8 mouse cellular contexts compared by ENCODE assay signal in genomic region chr3:133600447-133601220, GRCm38 (mm10). TPM values are rescaled to one million over a fixed set of nuclear protein-coding genes. Genes with fewer than 3 reads are reported as not detected.
DNase-seq lines count a peak whose midpoint lies in the region; ATAC-seq and TF ChIP-seq lines count a peak whose summit lies in the region.

No protein-coding gene starts in this region.

- no peak overlapping the region for H3K4me3 ChIP-seq in CH12.LX (replicated peaks in 1 of 3; ENCODE audit: low read depth in 2 of 3, low read length in 2 of 3, poor library complexity in 1 of 3)
- H3K4me3 ChIP-seq in gastrocnemius, adult 2 months: peak overlapping the region; percentile 40
- no peak overlapping the region for H3K4me3 ChIP-seq in hindbrain, embryonic 13.5 days

- H3K4me1 ChIP-seq in CH12.LX (ENCODE audit: control insufficient read depth in 1 of 2, insufficient read depth in 2 of 2): peaks cover 7 to 16% of the 10 kb centered on the region in 2 experiments
- H3K4me1 ChIP-seq in hindbrain, embryonic 13.5 days (replicated peaks): peaks cover 8% of the 10 kb centered on the region

- H3K4me2 ChIP-seq in CH12.LX (ENCODE audit: insufficient read depth, low read depth, poor library complexity, severe bottlenecking): peak overlapping the region; percentile 37; the same call in 1 of the 2 replicates
- H3K4me2 ChIP-seq in hindbrain, embryonic 13.5 days: peak overlapping the region; percentile 25; the same call in 1 of the 2 replicates

- H3K36me3 ChIP-seq in CH12.LX (replicated peaks in 1 of 2; ENCODE audit: control insufficient read depth in 1 of 2, insufficient read depth in 1 of 2, low read length in 1 of 2): no peaks in the 10 kb centered on the region
- no peaks in the 10 kb centered on the region for H3K36me3 ChIP-seq in hindbrain, embryonic 13.5 days

- no peaks in the 10 kb centered on the region for H3K9me3 ChIP-seq in CH12.LX (replicated peaks; ENCODE audit: low read length)
- no peaks in the 10 kb centered on the region for H3K9me3 ChIP-seq in hindbrain, embryonic 13.5 days

- no peak for ATAC-seq in hindbrain, embryonic 13.5 days (ENCODE audit: low FRiP score)

- no peak for TF ChIP-seq RAD21 in CH12.LX (IDR thresholded peaks at IDR 0.05; ENCODE audit: low read depth, low read length)

- TF ChIP-seq CTCF in CH12.LX (conservative IDR thresholded peaks at IDR 0.05 in 1 of 2, IDR thresholded peaks at IDR 0.05 in 1 of 2; ENCODE audit: low read depth in 2 of 2, low read length in 2 of 2): no peak
- TF ChIP-seq CTCF in gastrocnemius, adult 2 months (IDR thresholded peaks at IDR 0.05): no peak

- dilution Hi-C loops in CH12.LX (cut with MboI; ENCODE audit: extremely low pct_ligation_motif_present, extremely low pct_unique_long_range_greater_than_20kb, low sequenced_read_pairs): no loop called here

- H3K79me2 ChIP-seq in CH12.LX (replicated peaks; ENCODE audit: control insufficient read depth, extremely low read depth, insufficient read depth, poor library complexity, severe bottlenecking): no peaks in the 10 kb centered on the region

- no peak for DNase-seq in CH12.LX (ENCODE audit: extremely low read depth)
- DNase-seq in embryo, embryonic 10 days (ENCODE audit: low spot score): peak; percentile 74
- DNase-seq in gastrocnemius, adult 2 months: peak; percentile 66
- DNase-seq in layer of hippocampus, postnatal 14 days (ENCODE audit: low spot score in 2 of 2): peak; percentile 52 to 67
- DNase-seq in lung, postnatal 4 days: peak; percentile 52 to 60
- DNase-seq in right cerebral cortex, postnatal 36 days (ENCODE audit: low spot score in 2 of 2): peak; percentile 60 to 81
- no peak for DNase-seq in thymus, postnatal 25 days

- peak overlapping the region; percentile 3; the same call in 1 of the 2 replicates for H3K9ac ChIP-seq in CH12.LX (ENCODE audit: insufficient read depth, low read depth)
- H3K9ac ChIP-seq in hindbrain, embryonic 13.5 days: no peak overlapping the region; the same call in 1 of the 2 replicates

- no peak overlapping the region for H3K27ac ChIP-seq in CH12.LX (ENCODE audit: insufficient read depth, low read depth)
- H3K27ac ChIP-seq in gastrocnemius, adult 2 months: peak overlapping the region; percentile 74
- H3K27ac ChIP-seq in hindbrain, embryonic 13.5 days: peak overlapping the region; percentile 64

- TF ChIP-seq POLR2A in CH12.LX (IDR thresholded peaks at IDR 0.05; ENCODE audit: low read depth, low read length): no peak

- 35% methylated on average over 11 of the region's 11 CpGs for WGBS in hindbrain, embryonic 13.5 days

- in situ Hi-C loops in CH12.LX (cut with MboI; ENCODE audit: low pct_ligation_motif_present, low pct_unique_long_range_greater_than_20kb, low sequenced_read_pairs): no loop called here

- peak; percentile 39 for TF ChIP-seq EP300 in CH12.LX (IDR thresholded peaks at IDR 0.05; ENCODE audit: low read length)

- H3K27me3 ChIP-seq in CH12.LX (replicated peaks): no peaks in the 10 kb centered on the region
- no peaks in the 10 kb centered on the region for H3K27me3 ChIP-seq in hindbrain, embryonic 13.5 days

- intact Hi-C loops in gastrocnemius, adult 2 months (cut with DNase I): no loop called here

TF ChIP-seq in CH12.LX, 34 proteins besides CTCF, POLR2A, EP300 and RAD21:
- no peak for TF ChIP-seq CHD2 (IDR thresholded peaks at IDR 0.05; ENCODE audit: low read length)
- peak; percentile 21; the same call in 1 of the 2 replicates for TF ChIP-seq IRF4 (IDR thresholded peaks at IDR 0.05; ENCODE audit: low read depth, low read length)

RNA-seq across cellular contexts. Expression of gene Tet2, which starts 55.7 kb away (rescaled TPM):
- total RNA-seq in CH12.LX (2012; rRNA removed) (59.1 and 78.5 TPM in 2 replicates), CH12.LX (2014; rRNA removed) (49.7 and 51.3 TPM in 2 replicates)
- polyA plus RNA-seq in CH12.LX (2012; ENCODE audit: insufficient read length, low read depth): 38.5 and 39.6 TPM in 2 replicates
- total RNA-seq in gastrocnemius, adult 2 months (2021): 10 to 100 TPM; 16.4 to 29.2 TPM
- polyA plus RNA-seq in hindbrain, embryonic 13.5 days (2015; fragmentation: Nextera tagmentation; extraction: Ambion mirVana): 21.7 and 24.6 TPM in 2 replicates
- 10 to 100 TPM; 49.2 to 49.7 TPM for total RNA-seq in layer of hippocampus, postnatal 14 days (2021)

Comparison
In these comparisons a context has a peak if more than half of its experiments do, and no peak if none do; other contexts are left out.
1. DNase-seq: peak in embryo, embryonic 10 days (single experiment), gastrocnemius, adult 2 months (single experiment), layer of hippocampus, postnatal 14 days (2 of 2), lung, postnatal 4 days (2 of 2) and right cerebral cortex, postnatal 36 days (2 of 2); none in CH12.LX (single experiment) and thymus, postnatal 25 days (single experiment).